Mouse (Mus musculus): Measurements from ENCODE around the gene Sucla2. TPM values are rescaled to one million over a fixed set of nuclear protein-coding genes. Genes with fewer than 3 reads are reported as not detected.

Gene Sucla2
- 100 to 1,000 TPM; 141 to 150 TPM for total RNA-seq (2021)

GRCm38 (mm10) chr14:73524766-73525448 is at the start of gene Sucla2:
Gene Sucla2, plus strand, starts transcription at chr14:73525319.
- intact Hi-C loops (cut with DNase I) = no loop called here
- peak; percentile 92 to 95 for DNase-seq (ENCODE audit: extremely low spot score in 1 of 2, low spot score in 2 of 2)

- intact Hi-C loops (cut with DNase I) = loop anchor here (10.0 kb wide), 2 partner anchors 151 to 371 kb away; partner anchors contain the start of gene Rb1
- DNase-seq (ENCODE audit: extremely low spot score in 1 of 2, low spot score in 2 of 2) = peak in 1 of 2 experiments; percentile 43
These were observed 49.6 kb upstream of the Sucla2 start for GRCm38 (mm10) chr14:73475506-73475905.

- intact Hi-C loops (cut with DNase I) = loop anchor here (10.0 kb wide), 2 partner anchors 152 to 372 kb away; partner anchors contain the start of gene Rb1
- no peak for DNase-seq (ENCODE audit: extremely low spot score in 1 of 2, low spot score in 2 of 2)
These were observed 48.7 kb upstream of the Sucla2 start for GRCm38 (mm10) chr14:73476361-73476934.

GRCm38 (mm10) chr14:73477077-73477476 is 48.0 kb upstream of the Sucla2 start:
- intact Hi-C loops (cut with DNase I) = loop anchor here (10.0 kb wide), 2 partner anchors 152 to 372 kb away; partner anchors contain the start of gene Rb1

GRCm38 (mm10) chr14:73478321-73478720 is 46.8 kb upstream of the Sucla2 start:
- intact Hi-C loops (cut with DNase I) = loop anchor here (10.0 kb wide), 2 partner anchors 154 to 374 kb away; partner anchors contain the start of gene Rb1
- no peak for DNase-seq (ENCODE audit: extremely low spot score in 1 of 2, low spot score in 2 of 2)

More at GRCm38 (mm10) chr14:73477077-73477476, 48.0 kb upstream of the Sucla2 start:
- no peak for DNase-seq (ENCODE audit: extremely low spot score in 1 of 2, low spot score in 2 of 2)

GRCm38 (mm10) chr14:73479771-73480170 is 45.3 kb upstream of the Sucla2 start:
- intact Hi-C loops (cut with DNase I) = loop anchor here (10.0 kb wide), 2 partner anchors 155 to 375 kb away; partner anchors contain the start of gene Rb1
- no peak for DNase-seq (ENCODE audit: extremely low spot score in 1 of 2, low spot score in 2 of 2)

- intact Hi-C loops (cut with DNase I) = no loop called here
- no peak for DNase-seq (ENCODE audit: extremely low spot score in 1 of 2, low spot score in 2 of 2)
These were observed 41.4 kb upstream of the Sucla2 start for GRCm38 (mm10) chr14:73483516-73484229.

GRCm38 (mm10) chr14:73484366-73485110 is 40.6 kb upstream of the Sucla2 start:
- DNase-seq (ENCODE audit: extremely low spot score in 1 of 2, low spot score in 2 of 2) = no peak
- intact Hi-C loops (cut with DNase I) = no loop called here

- intact Hi-C loops (cut with DNase I) = no loop called here
- DNase-seq (ENCODE audit: extremely low spot score in 1 of 2, low spot score in 2 of 2) = no peak
These were observed 38.5 kb upstream of the Sucla2 start for GRCm38 (mm10) chr14:73486641-73487040.

GRCm38 (mm10) chr14:73493356-73493755 is 31.8 kb upstream of the Sucla2 start:
- DNase-seq (ENCODE audit: extremely low spot score in 1 of 2, low spot score in 2 of 2) = no peak
- intact Hi-C loops (cut with DNase I) = no loop called here

- DNase-seq (ENCODE audit: extremely low spot score in 1 of 2, low spot score in 2 of 2) = no peak
- intact Hi-C loops (cut with DNase I) = no loop called here
These were observed 31.0 kb upstream of the Sucla2 start for GRCm38 (mm10) chr14:73494122-73494521.

GRCm38 (mm10) chr14:73495753-73496152 is 29.4 kb upstream of the Sucla2 start:
- intact Hi-C loops (cut with DNase I) = no loop called here
- no peak for DNase-seq (ENCODE audit: extremely low spot score in 1 of 2, low spot score in 2 of 2)

GRCm38 (mm10) chr14:73501283-73501682 is 23.8 kb upstream of the Sucla2 start:
- DNase-seq (ENCODE audit: extremely low spot score in 1 of 2, low spot score in 2 of 2) = no peak
- intact Hi-C loops (cut with DNase I) = loop anchor here (10.0 kb wide), 1 partner anchor 396 kb away; no protein-coding TSS in a partner anchor

- intact Hi-C loops (cut with DNase I) = loop anchor here (10.0 kb wide), 1 partner anchor 397 kb away; no protein-coding TSS in a partner anchor
- no peak for DNase-seq (ENCODE audit: extremely low spot score in 1 of 2, low spot score in 2 of 2)
These were observed 23.4 kb upstream of the Sucla2 start for GRCm38 (mm10) chr14:73501721-73502120.

GRCm38 (mm10) chr14:73502591-73503184 is 22.4 kb upstream of the Sucla2 start:
- peak; percentile 38 to 58 for DNase-seq (ENCODE audit: extremely low spot score in 1 of 2, low spot score in 2 of 2)
- intact Hi-C loops (cut with DNase I) = loop anchor here (10.0 kb wide), 1 partner anchor 398 kb away; no protein-coding TSS in a partner anchor

GRCm38 (mm10) chr14:73503237-73503933 is 21.7 kb upstream of the Sucla2 start:
- intact Hi-C loops (cut with DNase I) = loop anchor here (10.0 kb wide), 1 partner anchor 399 kb away; no protein-coding TSS in a partner anchor
- DNase-seq (ENCODE audit: extremely low spot score in 1 of 2, low spot score in 2 of 2) = no peak

GRCm38 (mm10) chr14:73506283-73506682 is 18.8 kb upstream of the Sucla2 start:
- intact Hi-C loops (cut with DNase I) = loop anchor here (10.0 kb wide), 1 partner anchor 401 kb away; no protein-coding TSS in a partner anchor
- no peak for DNase-seq (ENCODE audit: extremely low spot score in 1 of 2, low spot score in 2 of 2)
